Mouse (Mus musculus): ENCODE results near the gene Dazap2.

DNA sequence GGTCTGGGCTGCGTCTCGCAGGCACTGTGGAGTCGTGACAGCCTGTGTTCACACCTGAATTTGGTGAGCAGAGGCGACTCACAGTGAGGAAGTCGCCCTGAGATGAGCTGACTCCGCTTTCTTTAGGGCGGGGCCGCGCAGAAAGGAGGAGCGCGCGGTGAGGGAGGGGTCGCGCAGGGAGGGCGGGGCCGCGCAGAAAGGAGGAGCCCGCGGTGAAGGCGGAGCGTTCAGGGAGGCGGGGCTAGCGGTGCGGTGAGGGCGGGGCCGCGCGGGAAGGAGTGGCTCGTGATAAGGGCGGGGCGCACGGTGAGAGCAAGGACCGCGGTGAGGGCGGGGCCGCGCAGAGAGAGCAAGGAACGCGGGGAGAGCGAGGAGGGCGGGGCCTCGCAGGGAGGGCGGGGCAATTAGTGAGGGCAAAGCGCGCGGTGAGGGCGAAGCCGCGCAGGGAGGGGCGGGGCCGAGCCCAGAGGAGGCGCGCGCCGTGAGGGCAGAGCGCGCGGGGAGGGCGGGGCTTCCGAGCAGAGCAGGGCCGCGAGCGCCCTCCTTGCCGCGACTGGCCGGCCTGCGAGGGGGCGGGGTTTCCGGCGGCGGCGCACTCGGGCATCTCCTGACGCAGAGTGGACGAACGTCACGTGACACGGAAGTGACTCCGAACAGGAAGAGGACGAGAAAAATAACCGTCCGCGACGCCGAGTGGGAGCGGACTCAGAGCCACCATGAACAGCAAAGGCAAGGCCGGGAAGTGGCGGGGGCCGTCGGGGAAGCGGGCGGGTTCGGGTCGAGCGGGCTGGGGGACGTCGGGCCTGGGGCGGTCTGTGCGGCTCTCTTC lies at the start of gene Dazap2:
- TF ChIP-seq CTCF (IDR thresholded peaks at IDR 0.05) (peak; percentile 50), POLR2A (IDR thresholded peaks at IDR 0.05; ENCODE audit: insufficient read depth, low read depth, low read length) (peak; percentile 97)
